Mouse (Mus musculus): ENCODE measurements around the gene Ptgis. TPM values are rescaled to one million over a fixed set of nuclear protein-coding genes. Genes with fewer than 3 reads are reported as not detected.

Ptgis gene
- polyA plus RNA-seq, 1 experiment from 2014 or later, result 21.6 TPM

GRCm38 (mm10) chr2:167244892-167245291 lies 4.5 kb upstream of the Ptgis start:
- H3K27me3 ChIP-seq (ENCODE audit: control insufficient read depth, insufficient read depth, low read length), result no peaks in the 10 kb centered on the region
- WGBS (ENCODE audit: insufficient replicate concordance), result 74% methylated on average over 4 of the region's 4 CpGs
- no peaks in the 10 kb centered on the region for H3K36me3 ChIP-seq (ENCODE audit: control insufficient read depth, insufficient read depth, low read length)
- no peak for ATAC-seq (replicated peaks; ENCODE audit: insufficient number of reproducible peaks, low FRiP score, low TSS enrichment)
- no peak overlapping the region for H3K9ac ChIP-seq (ENCODE audit: low read depth, low read length)
- H3K4me3 ChIP-seq (ENCODE audit: low read depth, low read length), result no peak overlapping the region
- H3K4me2 ChIP-seq, result no peak overlapping the region
- H3K9me3 ChIP-seq (replicated peaks; ENCODE audit: control insufficient read depth, low read length), result no peaks in the 10 kb centered on the region
- no peak overlapping the region for H3K27ac ChIP-seq (ENCODE audit: low read depth, low read length)
- peaks cover 6% of the 10 kb centered on the region; the same call in 1 of the 2 replicates for H3K4me1 ChIP-seq (ENCODE audit: control insufficient read depth, insufficient read depth, low read length)

GRCm38 (mm10) chr2:167243831-167244563 lies 3.6 kb upstream of the Ptgis start:
- H3K27ac ChIP-seq (ENCODE audit: low read depth, low read length), result no peak overlapping the region
- H3K4me1 ChIP-seq (ENCODE audit: control insufficient read depth, insufficient read depth, low read length), result peaks cover 6% of the 10 kb centered on the region; the same call in 1 of the 2 replicates
- H3K27me3 ChIP-seq (ENCODE audit: control insufficient read depth, insufficient read depth, low read length), result no peaks in the 10 kb centered on the region
- no peak overlapping the region for H3K9ac ChIP-seq (ENCODE audit: low read depth, low read length)
- no peaks in the 10 kb centered on the region for H3K36me3 ChIP-seq (ENCODE audit: control insufficient read depth, insufficient read depth, low read length)
- 87% methylated on average over 4 of the region's 4 CpGs for WGBS (ENCODE audit: insufficient replicate concordance)
- no peak overlapping the region for H3K4me3 ChIP-seq (ENCODE audit: low read depth, low read length)
- H3K4me2 ChIP-seq, result no peak overlapping the region
- ATAC-seq (replicated peaks; ENCODE audit: insufficient number of reproducible peaks, low FRiP score, low TSS enrichment), result no peak
- no peaks in the 10 kb centered on the region for H3K9me3 ChIP-seq (replicated peaks; ENCODE audit: control insufficient read depth, low read length)

- no peak for ATAC-seq (replicated peaks; ENCODE audit: insufficient number of reproducible peaks, low FRiP score, low TSS enrichment)
- WGBS (ENCODE audit: insufficient replicate concordance), result 24% methylated on average over 12 of the region's 12 CpGs
- H3K9ac ChIP-seq (ENCODE audit: low read depth, low read length), result peak overlapping the region; percentile 81
These were observed 1.1 kb downstream of the Ptgis start for GRCm38 (mm10) chr2:167239262-167239661.

GRCm38 (mm10) chr2:167237224-167237623 lies 3.2 kb downstream of the Ptgis start:
- H3K9me3 ChIP-seq (replicated peaks; ENCODE audit: control insufficient read depth, low read length), result no peaks in the 10 kb centered on the region
- no peak overlapping the region for H3K4me2 ChIP-seq
- H3K27ac ChIP-seq (ENCODE audit: low read depth, low read length), result no peak overlapping the region
- H3K4me3 ChIP-seq (ENCODE audit: low read depth, low read length), result no peak overlapping the region
- H3K9ac ChIP-seq (ENCODE audit: low read depth, low read length), result no peak overlapping the region
- 66% methylated on average over 9 of the region's 9 CpGs for WGBS (ENCODE audit: insufficient replicate concordance)
- H3K36me3 ChIP-seq (ENCODE audit: control insufficient read depth, insufficient read depth, low read length), result no peaks in the 10 kb centered on the region
- ATAC-seq (replicated peaks; ENCODE audit: insufficient number of reproducible peaks, low FRiP score, low TSS enrichment), result no peak
- peaks cover 24% of the 10 kb centered on the region for H3K4me1 ChIP-seq (ENCODE audit: control insufficient read depth, insufficient read depth, low read length)
- H3K27me3 ChIP-seq (ENCODE audit: control insufficient read depth, insufficient read depth, low read length), result no peaks in the 10 kb centered on the region

More at GRCm38 (mm10) chr2:167239262-167239661, 1.1 kb downstream of the Ptgis start:
- peak overlapping the region; percentile 55 for H3K4me3 ChIP-seq (ENCODE audit: low read depth, low read length)
- H3K27me3 ChIP-seq (ENCODE audit: control insufficient read depth, insufficient read depth, low read length), result no peaks in the 10 kb centered on the region
- H3K4me2 ChIP-seq, result peak overlapping the region; percentile 89
- no peaks in the 10 kb centered on the region for H3K9me3 ChIP-seq (replicated peaks; ENCODE audit: control insufficient read depth, low read length)
- no peaks in the 10 kb centered on the region for H3K36me3 ChIP-seq (ENCODE audit: control insufficient read depth, insufficient read depth, low read length)
- H3K27ac ChIP-seq (ENCODE audit: low read depth, low read length), result no peak overlapping the region
- H3K4me1 ChIP-seq (ENCODE audit: control insufficient read depth, insufficient read depth, low read length), result peaks cover 17% of the 10 kb centered on the region; the same call in 1 of the 2 replicates

- peaks cover 31% of the 10 kb centered on the region for H3K4me1 ChIP-seq (ENCODE audit: control insufficient read depth, insufficient read depth, low read length)
- H3K27ac ChIP-seq (ENCODE audit: low read depth, low read length), result peak overlapping the region; percentile 88
- no peak for ATAC-seq (replicated peaks; ENCODE audit: insufficient number of reproducible peaks, low FRiP score, low TSS enrichment)
- no peak overlapping the region for H3K4me2 ChIP-seq
- H3K36me3 ChIP-seq (ENCODE audit: control insufficient read depth, insufficient read depth, low read length), result no peaks in the 10 kb centered on the region
- no peaks in the 10 kb centered on the region for H3K9me3 ChIP-seq (replicated peaks; ENCODE audit: control insufficient read depth, low read length)
- WGBS (ENCODE audit: insufficient replicate concordance), result 95% methylated on average over 4 of the region's 4 CpGs
- H3K4me3 ChIP-seq (ENCODE audit: low read depth, low read length), result no peak overlapping the region
- no peaks in the 10 kb centered on the region for H3K27me3 ChIP-seq (ENCODE audit: control insufficient read depth, insufficient read depth, low read length)
- no peak overlapping the region for H3K9ac ChIP-seq (ENCODE audit: low read depth, low read length)
These were observed 4.2 kb downstream of the Ptgis start for GRCm38 (mm10) chr2:167236174-167236573.

- Histone ChIP-seq H3K4me1 (ENCODE audit: control insufficient read depth, insufficient read depth, low read length) (peaks cover 29% of the 10 kb centered on the region), H3K36me3 (ENCODE audit: control insufficient read depth, insufficient read depth, low read length) (no peaks in the 10 kb centered on the region), H3K27ac (ENCODE audit: low read depth, low read length) (peak overlapping the region; percentile 88), H3K27me3 (ENCODE audit: control insufficient read depth, insufficient read depth, low read length) (no peaks in the 10 kb centered on the region), H3K4me2 (peak overlapping the region; percentile 35; the same call in 1 of the 2 replicates), H3K9me3 (replicated peaks; ENCODE audit: control insufficient read depth, low read length) (no peaks in the 10 kb centered on the region), H3K9ac (ENCODE audit: low read depth, low read length) (no peak overlapping the region), H3K4me3 (ENCODE audit: low read depth, low read length) (no peak overlapping the region)
- ATAC-seq (replicated peaks; ENCODE audit: insufficient number of reproducible peaks, low FRiP score, low TSS enrichment), result no peak
- WGBS (ENCODE audit: insufficient replicate concordance), result 42% methylated on average over 17 of the region's 17 CpGs
These were observed 4.9 kb downstream of the Ptgis start for GRCm38 (mm10) chr2:167235338-167236018.

- 61% methylated on average over 14 of the region's 14 CpGs for WGBS (ENCODE audit: insufficient replicate concordance)
- H3K4me3 ChIP-seq (ENCODE audit: low read depth, low read length), result no peak overlapping the region
These were observed 6.6 kb downstream of the Ptgis start for GRCm38 (mm10) chr2:167233771-167234170.

GRCm38 (mm10) chr2:167233009-167233335 lies 7.4 kb downstream of the Ptgis start:
- Histone ChIP-seq H3K27me3 (ENCODE audit: control insufficient read depth, insufficient read depth, low read length) (no peaks in the 10 kb centered on the region), H3K4me2 (no peak overlapping the region), H3K4me3 (ENCODE audit: low read depth, low read length) (no peak overlapping the region), H3K9ac (ENCODE audit: low read depth, low read length) (no peak overlapping the region), H3K4me1 (ENCODE audit: control insufficient read depth, insufficient read depth, low read length) (peaks cover 28% of the 10 kb centered on the region), H3K27ac (ENCODE audit: low read depth, low read length) (no peak overlapping the region), H3K9me3 (replicated peaks; ENCODE audit: control insufficient read depth, low read length) (no peaks in the 10 kb centered on the region), H3K36me3 (ENCODE audit: control insufficient read depth, insufficient read depth, low read length) (no peaks in the 10 kb centered on the region)
- ATAC-seq (replicated peaks; ENCODE audit: insufficient number of reproducible peaks, low FRiP score, low TSS enrichment), result no peak
- 70% methylated on average over 5 of the region's 5 CpGs for WGBS (ENCODE audit: insufficient replicate concordance)

More at GRCm38 (mm10) chr2:167233771-167234170, 6.6 kb downstream of the Ptgis start:
- H3K36me3 ChIP-seq (ENCODE audit: control insufficient read depth, insufficient read depth, low read length), result no peaks in the 10 kb centered on the region
- no peak overlapping the region for H3K9ac ChIP-seq (ENCODE audit: low read depth, low read length)
- H3K27ac ChIP-seq (ENCODE audit: low read depth, low read length), result no peak overlapping the region
- peaks cover 30% of the 10 kb centered on the region for H3K4me1 ChIP-seq (ENCODE audit: control insufficient read depth, insufficient read depth, low read length)
- no peak overlapping the region for H3K4me2 ChIP-seq
- no peaks in the 10 kb centered on the region for H3K9me3 ChIP-seq (replicated peaks; ENCODE audit: control insufficient read depth, low read length)
- ATAC-seq (replicated peaks; ENCODE audit: insufficient number of reproducible peaks, low FRiP score, low TSS enrichment), result no peak
- H3K27me3 ChIP-seq (ENCODE audit: control insufficient read depth, insufficient read depth, low read length), result no peaks in the 10 kb centered on the region

Data from heart, embryonic 11.5 days (tissue).